Mouse (Mus musculus): ENCODE data around the gene Olfr491.

Gene Olfr491

DNA sequence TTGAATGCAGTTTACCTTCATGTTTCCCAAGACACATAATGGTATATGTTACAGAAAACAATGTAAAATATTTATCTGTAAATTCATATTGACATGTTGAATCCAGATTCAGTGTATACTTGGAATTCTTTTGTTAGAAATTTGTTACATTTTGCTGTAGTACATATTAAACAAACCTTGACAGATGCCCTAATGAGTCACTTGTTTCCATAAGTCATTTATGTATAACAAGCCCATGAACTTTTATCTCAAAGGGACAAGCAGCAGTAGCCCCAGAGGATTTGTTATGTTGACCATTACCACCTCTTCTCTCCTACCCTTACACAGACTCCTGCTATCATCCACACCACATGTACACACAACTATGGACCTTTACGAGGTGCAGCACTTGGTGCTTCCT is at the start of gene Olfr491:
Gene Olfr491, plus strand, starts transcription at position 301 of the 400 bp plus-strand sequence.
- no peak for DNase-seq (ENCODE audit: low spot score)

DNA sequence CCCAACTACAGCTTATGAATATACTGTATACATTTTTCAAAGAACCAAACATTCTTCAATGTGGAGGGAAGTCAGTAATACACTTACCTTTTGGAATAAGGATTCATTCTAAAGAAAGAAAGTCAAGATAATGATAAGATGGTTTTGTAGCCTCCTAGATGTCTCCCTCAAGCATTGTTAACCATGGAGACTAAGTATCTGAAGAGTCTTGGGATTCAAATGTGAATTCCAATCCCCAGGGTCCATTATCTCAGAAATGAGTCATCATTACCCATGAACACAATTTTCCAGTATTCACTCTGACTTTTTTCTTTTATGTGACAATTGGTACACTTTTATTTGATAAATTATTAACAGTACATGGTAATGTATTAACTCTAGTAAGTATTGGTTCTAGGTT is 24.4 kb upstream of the Olfr491 start, which contains the start of gene Olfr490:
Gene Olfr490, minus strand, starts transcription at position 101 of the 400 bp plus-strand sequence.
- DNase-seq (ENCODE audit: low spot score), result no peak

DNA sequence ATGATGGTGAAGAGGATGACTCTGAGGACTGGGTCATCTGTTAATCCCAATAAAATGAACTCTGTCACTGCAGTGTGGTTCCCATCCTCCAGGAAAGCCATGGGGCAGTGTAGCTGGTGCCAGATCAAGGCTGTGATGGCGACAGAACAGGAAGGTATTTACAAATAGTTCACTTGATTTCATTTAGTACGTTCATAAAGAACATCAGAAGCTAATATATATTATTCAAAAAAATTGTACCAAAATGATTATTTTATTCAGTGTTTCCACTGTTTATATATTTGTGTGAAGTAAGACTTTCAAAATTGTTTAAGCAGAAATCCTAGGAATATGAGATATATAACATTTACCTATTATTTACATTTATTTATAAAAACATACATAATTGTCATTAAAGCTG is 10.3 kb downstream of the Olfr491 start, which contains the start of gene Olfr492:
Gene Olfr492, minus strand, starts transcription at position 101 of the 400 bp plus-strand sequence.
- no peak for DNase-seq (ENCODE audit: low spot score)

DNA sequence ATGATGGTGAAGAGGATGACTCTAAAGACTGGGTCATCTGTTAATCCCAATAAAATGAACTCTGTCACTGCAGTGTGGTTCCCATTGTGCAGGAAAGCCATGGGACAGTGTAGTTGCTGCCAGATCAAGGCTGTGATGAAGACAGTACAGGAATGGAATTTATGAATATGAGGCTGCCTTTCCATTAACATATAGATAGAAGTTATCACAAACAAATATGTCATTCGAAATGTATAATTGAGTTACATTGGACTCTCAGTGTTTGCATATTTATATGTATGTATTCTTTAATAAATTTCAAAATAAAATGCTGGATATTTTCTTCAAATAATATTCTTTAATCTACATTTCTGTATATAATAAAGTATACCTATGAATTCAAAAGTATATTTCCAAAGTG is 33.6 kb downstream of the Olfr491 start, which contains the start of gene Olfr493:
Gene Olfr493, minus strand, starts transcription at position 101 of the 400 bp plus-strand sequence.
- no peak for DNase-seq (ENCODE audit: low spot score)

DNA sequence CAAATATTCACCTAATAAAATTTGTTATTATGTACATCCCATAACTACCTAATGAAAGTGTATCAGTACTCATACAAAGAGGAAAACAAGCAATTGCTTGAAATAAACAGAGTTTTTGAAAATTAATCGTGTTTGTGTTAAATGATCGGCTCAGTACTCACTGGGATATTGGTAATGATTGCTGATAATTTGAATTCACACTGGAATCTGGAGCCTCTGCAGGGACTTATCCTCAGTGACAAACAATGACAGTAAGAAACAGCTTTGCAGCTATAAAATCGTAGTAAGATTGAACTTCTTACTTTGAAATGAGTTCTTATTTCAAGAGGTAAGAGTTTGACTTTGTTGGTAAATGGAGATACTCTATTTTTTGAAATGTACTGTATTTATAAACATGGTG is 51.8 kb downstream of the Olfr491 start, which contains the start of gene Olfr494:
Gene Olfr494, plus strand, starts transcription at position 301 of the 400 bp plus-strand sequence.
- no peak for DNase-seq (ENCODE audit: low spot score)

Measured in embryo, embryonic 10.5 days (tissue).